Mouse (Mus musculus) thymus, adult 2 months (tissue): ENCODE data around the gene Cstad. TPM values are rescaled to one million over a fixed set of nuclear protein-coding genes. Genes with fewer than 3 reads are reported as not detected.

Source experiments
- DNase-seq: peaks from one replicate; pipeline ENCODE4 v3.0.0; 2021
- H3K27ac ChIP-seq: fragments of 200-500 bp; 2 replicates; pipeline ENCODE4 v1.5.1; 2012; ENCODE audit warnings: low read length, control low read depth; ENCODE audit not compliant: control insufficient read depth, insufficient read depth
- H3K27me3 ChIP-seq: fragments of 200-500 bp; 2 replicates; pipeline ENCODE4 v1.6.1; 2012; ENCODE audit warnings: mild to moderate bottlenecking, low read length, moderate library complexity, mixed read lengths; ENCODE audit not compliant: control insufficient read depth, insufficient read depth
- H3K36me3 ChIP-seq: fragments of 200-500 bp; 2 replicates; pipeline ENCODE4 v1.6.1; 2012; ENCODE audit warnings: mild to moderate bottlenecking, low read length, moderate library complexity; ENCODE audit not compliant: control insufficient read depth, insufficient read depth
- H3K4me1 ChIP-seq: fragments of 200-500 bp; replicated peaks from 2 replicates; pipeline ENCODE4 v1.6.1; 2012; ENCODE audit warnings: low read length; ENCODE audit not compliant: control insufficient read depth, insufficient read depth
- H3K4me3 ChIP-seq: fragments of 200-500 bp; 2 replicates; pipeline ENCODE4 v1.5.1; 2012; ENCODE audit warnings: mild to moderate bottlenecking, low read length, control low read depth, moderate library complexity; ENCODE audit not compliant: control insufficient read depth, insufficient read depth
- CTCF ChIP-seq: fragments of 200-500 bp; IDR thresholded peaks from 2 replicates; pipeline ENCODE4 v1.5.1; 2012; ENCODE audit warnings: mild to moderate bottlenecking, control low read depth, low read length, moderate library complexity, borderline replicate concordance; ENCODE audit not compliant: control insufficient read depth, poor library complexity, insufficient read depth; ENCODE audit errors: extremely low read depth
- POLR2A ChIP-seq: fragments of 200-500 bp; IDR thresholded peaks from 2 replicates; pipeline ENCODE4 v1.6.1; 2012; ENCODE audit warnings: mild to moderate bottlenecking, low read length, control low read depth, moderate library complexity; ENCODE audit not compliant: control insufficient read depth, poor library complexity, insufficient read depth; ENCODE audit errors: extremely low read depth
- WGBS: fragments of 180-500 bp; shearing (Covaris S2); methylation state at CpG from one replicate; pipeline ENCODE4 v1.1.7; 2018; 5-methylcytosine and 5-hydroxymethylcytosine counted together
- polyA plus RNA-seq: library from polyadenylated mRNA; depleted of rRNA; stranded (reverse); fragments of >200 nt; gene quantifications from 2 replicates; pipeline ENCODE4 v1.2.3, GENCODE M21; 2012

The Cstad gene
- polyA plus RNA-seq, 1 experiment, result 2.9 TPM

GRCm38 (mm10) chr2:30578006-30578405, 16.8 kb upstream of the Cstad start:
- H3K27ac ChIP-seq, result no peak overlapping the region
- H3K4me3 ChIP-seq, result no peak overlapping the region
- 92% methylated on average over 2 of the region's 2 CpGs for WGBS
- H3K4me1 ChIP-seq, result no peaks in the 10 kb centered on the region
- no peak for DNase-seq
- no peak for TF ChIP-seq POLR2A
- no peak for TF ChIP-seq CTCF
- H3K36me3 ChIP-seq, result no peaks in the 10 kb centered on the region
- H3K27me3 ChIP-seq, result no peaks in the 10 kb centered on the region

- peak overlapping the region; percentile 39; the same call in 1 of the 2 replicates for H3K27ac ChIP-seq
- 2% methylated on average over 8 of the region's 8 CpGs for WGBS
- DNase-seq, result peak; percentile 80
These were observed 7.7 kb upstream of the Cstad start for GRCm38 (mm10) chr2:30587161-30587560.

GRCm38 (mm10) chr2:30587671-30588070, 7.2 kb upstream of the Cstad start:
- Histone ChIP-seq H3K27ac (peak overlapping the region; percentile 39; the same call in 1 of the 2 replicates), H3K36me3 (no peaks in the 10 kb centered on the region), H3K27me3 (no peaks in the 10 kb centered on the region), H3K4me3 (no peak overlapping the region), H3K4me1 (peaks cover 31% of the 10 kb centered on the region)
- 50% methylated on average over 2 of the region's 2 CpGs for WGBS
- no peak for DNase-seq
- no peak for TF ChIP-seq POLR2A
- TF ChIP-seq CTCF, result no peak

More at GRCm38 (mm10) chr2:30587161-30587560, 7.7 kb upstream of the Cstad start:
- no peaks in the 10 kb centered on the region for H3K36me3 ChIP-seq
- 0 out of 2 replicates have a peak, but pooled peaks have one; percentile 41 for TF ChIP-seq POLR2A
- TF ChIP-seq CTCF, result 0 out of 2 replicates have a peak, but pooled peaks have one; percentile 6
- H3K4me1 ChIP-seq, result peaks cover 31% of the 10 kb centered on the region
- no peaks in the 10 kb centered on the region for H3K27me3 ChIP-seq
- no peak overlapping the region for H3K4me3 ChIP-seq

- H3K27me3 ChIP-seq, result no peaks in the 10 kb centered on the region
- no peak for DNase-seq
- WGBS, result 93% methylated on average over 4 of the region's 4 CpGs
These were observed 5.8 kb upstream of the Cstad start for GRCm38 (mm10) chr2:30588985-30589511.

GRCm38 (mm10) chr2:30589781-30590180, 5.1 kb upstream of the Cstad start:
- DNase-seq, result no peak
- no peaks in the 10 kb centered on the region for H3K36me3 ChIP-seq
- WGBS, result 94% methylated on average over 4 of the region's 4 CpGs

More at GRCm38 (mm10) chr2:30588985-30589511, 5.8 kb upstream of the Cstad start:
- Histone ChIP-seq H3K27ac (no peak overlapping the region), H3K36me3 (no peaks in the 10 kb centered on the region), H3K4me3 (no peak overlapping the region), H3K4me1 (peaks cover 43% of the 10 kb centered on the region)
- no peak for TF ChIP-seq POLR2A
- TF ChIP-seq CTCF, result no peak

GRCm38 (mm10) chr2:30590909-30591308, 3.9 kb upstream of the Cstad start:
- H3K4me3 ChIP-seq, result no peak overlapping the region
- no peaks in the 10 kb centered on the region for H3K36me3 ChIP-seq
- 13% methylated on average over 3 of the region's 3 CpGs for WGBS
- no peaks in the 10 kb centered on the region for H3K27me3 ChIP-seq
- TF ChIP-seq POLR2A, result no peak
- TF ChIP-seq CTCF, result no peak
- H3K27ac ChIP-seq, result no peak overlapping the region
- peaks cover 51% of the 10 kb centered on the region for H3K4me1 ChIP-seq
- peak; percentile 50 for DNase-seq

More at GRCm38 (mm10) chr2:30589781-30590180, 5.1 kb upstream of the Cstad start:
- TF ChIP-seq CTCF, result no peak
- TF ChIP-seq POLR2A, result no peak
- H3K27ac ChIP-seq, result no peak overlapping the region
- peaks cover 49% of the 10 kb centered on the region for H3K4me1 ChIP-seq
- no peak overlapping the region for H3K4me3 ChIP-seq
- no peaks in the 10 kb centered on the region for H3K27me3 ChIP-seq
